Mouse (Mus musculus) stomach, embryonic 16.5 days (tissue): ENCODE results near the gene Asxl2. TPM values are rescaled to one million over a fixed set of nuclear protein-coding genes. Genes with fewer than 3 reads are reported as not detected.
A peak's percentile ranks its signal among the peaks of the same experiment; 100 is the strongest.

ENCODE experiments used
- ATAC-seq: fragments of 200-750 bp; cut with Nextera tagmentation; 2 replicates; pipeline ENCODE4 v1.8.0; 2017; ENCODE audit warnings: moderate number of reproducible peaks, moderate TSS enrichment; ENCODE audit not compliant: insufficient read depth, low FRiP score
- H3K27ac ChIP-seq: fragments of 300-500 bp; sonication (generic); 2 replicates; pipeline ENCODE4 v1.5.1; 2014; ENCODE audit warnings: low read length
- H3K27me3 ChIP-seq: fragments of 300-500 bp; sonication (generic); 2 replicates; pipeline ENCODE4 v1.6.1; 2014; ENCODE audit warnings: low read length, control low read depth, mixed read lengths; ENCODE audit not compliant: control insufficient read depth, insufficient read depth
- H3K36me3 ChIP-seq: fragments of 300-500 bp; sonication (generic); 2 replicates; pipeline ENCODE4 v1.6.1; 2014; ENCODE audit warnings: low read length; ENCODE audit not compliant: control insufficient read depth, insufficient read depth
- H3K4me1 ChIP-seq: fragments of 300-500 bp; sonication (generic); 2 replicates; pipeline ENCODE4 v1.6.1; 2014; ENCODE audit warnings: low read length, control low read depth, mixed read lengths; ENCODE audit not compliant: control insufficient read depth, insufficient read depth
- H3K4me2 ChIP-seq: fragments of 300-500 bp; sonication (generic); 2 replicates; pipeline ENCODE4 v1.6.1; 2014; ENCODE audit warnings: low read depth, low read length, mixed read lengths
- H3K4me3 ChIP-seq: fragments of 300-500 bp; sonication (generic); replicated peaks from 2 replicates; pipeline ENCODE4 v1.5.1; 2014; ENCODE audit warnings: mild to moderate bottlenecking, low read length
- H3K9ac ChIP-seq: fragments of 300-500 bp; sonication (generic); 2 replicates; pipeline ENCODE4 v1.6.1; 2014; ENCODE audit warnings: low read length
- H3K9me3 ChIP-seq: fragments of 300-500 bp; sonication (generic); replicated peaks from 2 replicates; pipeline ENCODE4 v1.6.1; 2016; ENCODE audit warnings: low read length, control low read depth; ENCODE audit not compliant: control insufficient read depth
- WGBS: fragments of 180-500 bp; shearing (Covaris S2); extraction: QIAGEN DNeasy Blood & Tissue Kit; methylation state at CpG from one replicate; pipeline ENCODE4 v1.1.7; 2014; 5-methylcytosine and 5-hydroxymethylcytosine counted together
- polyA plus RNA-seq: library from polyadenylated mRNA; unstranded; fragments of >200 nt; fragmentation: Nextera tagmentation; extraction: Ambion mirVana; gene quantifications from 2 replicates; pipeline ENCODE4 v1.2.1, GENCODE M21; 2015

Gene Asxl2
- polyA plus RNA-seq, 1 experiment from 2014 or later = 18.8 TPM

GRCm38 (mm10) chr12:3546121-3546658, 119.5 kb downstream of the Asxl2 start:
- no peak overlapping the region for H3K27ac ChIP-seq
- no peak overlapping the region for H3K4me3 ChIP-seq
- no peaks in the 10 kb centered on the region for H3K36me3 ChIP-seq
- H3K4me1 ChIP-seq = no peaks in the 10 kb centered on the region
- ATAC-seq = no peak
- no peaks in the 10 kb centered on the region for H3K9me3 ChIP-seq
- no peak overlapping the region for H3K4me2 ChIP-seq
- no peaks in the 10 kb centered on the region; the same call in 1 of the 2 replicates for H3K27me3 ChIP-seq
- WGBS = 43% methylated on average over 4 of the region's 4 CpGs
- H3K9ac ChIP-seq = no peak overlapping the region

GRCm38 (mm10) chr12:3546781-3547180, 120.1 kb downstream of the Asxl2 start:
- Histone ChIP-seq H3K27me3 (no peaks in the 10 kb centered on the region; the same call in 1 of the 2 replicates), H3K9ac (no peak overlapping the region), H3K36me3 (no peaks in the 10 kb centered on the region), H3K9me3 (no peaks in the 10 kb centered on the region), H3K4me1 (no peaks in the 10 kb centered on the region), H3K27ac (no peak overlapping the region), H3K4me3 (no peak overlapping the region), H3K4me2 (no peak overlapping the region)
- 43% methylated on average over 6 of the region's 6 CpGs for WGBS
- no peak for ATAC-seq

DNA sequence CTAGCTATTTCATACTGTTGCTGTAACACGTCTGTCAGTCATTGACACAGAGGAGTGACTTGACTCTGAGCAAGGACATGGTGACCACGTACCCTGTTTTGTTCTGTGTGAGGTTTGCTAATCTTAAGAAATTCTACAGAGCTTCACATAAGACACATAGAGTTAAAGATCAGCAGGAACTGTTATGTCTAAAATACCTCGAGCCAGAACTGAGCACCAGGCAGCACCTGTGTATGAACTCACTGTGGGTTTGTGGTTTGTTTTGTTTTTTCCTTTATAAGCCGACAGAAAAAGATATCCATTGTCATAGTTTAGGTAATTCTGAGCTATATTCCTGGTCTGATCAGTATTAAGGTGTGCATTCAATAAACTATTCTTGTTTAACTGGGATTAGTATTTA, 120.8 kb downstream of the Asxl2 start:
- no peak for ATAC-seq
- H3K9me3 ChIP-seq = no peaks in the 10 kb centered on the region
- no peaks in the 10 kb centered on the region for H3K4me1 ChIP-seq
- no peaks in the 10 kb centered on the region; the same call in 1 of the 2 replicates for H3K27me3 ChIP-seq
- no peak overlapping the region for H3K4me3 ChIP-seq
- 52% methylated on average over 4 of the region's 4 CpGs for WGBS
- no peak overlapping the region for H3K4me2 ChIP-seq
- no peaks in the 10 kb centered on the region for H3K36me3 ChIP-seq
- H3K27ac ChIP-seq = no peak overlapping the region
- no peak overlapping the region for H3K9ac ChIP-seq

DNA sequence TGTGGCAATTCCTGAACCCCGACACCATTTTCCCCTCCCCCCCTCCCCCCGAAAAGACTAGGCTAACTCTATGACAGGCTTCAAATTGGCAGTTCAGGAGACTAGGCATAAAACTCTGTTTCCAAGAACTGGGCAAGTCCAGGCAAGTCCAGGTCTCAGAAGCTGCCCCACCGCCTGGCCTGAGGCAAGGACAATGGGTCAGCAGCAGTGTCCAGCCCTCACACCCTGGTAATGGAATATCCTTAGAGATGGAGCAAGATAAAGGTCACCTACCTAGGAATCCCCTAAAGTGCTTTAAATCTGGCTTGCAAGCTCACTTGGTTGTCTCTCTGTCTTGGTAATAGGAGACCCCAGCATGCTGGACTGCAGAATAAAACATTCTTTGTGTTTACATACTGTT, 121.3 kb downstream of the Asxl2 start:
- Histone ChIP-seq H3K27me3 (no peaks in the 10 kb centered on the region; the same call in 1 of the 2 replicates), H3K36me3 (no peaks in the 10 kb centered on the region), H3K27ac (no peak overlapping the region), H3K4me3 (no peak overlapping the region), H3K4me1 (no peaks in the 10 kb centered on the region), H3K9ac (no peak overlapping the region), H3K9me3 (no peaks in the 10 kb centered on the region), H3K4me2 (no peak overlapping the region)
- ATAC-seq = no peak
- WGBS = 44% methylated on average over 3 of the region's 3 CpGs

- Histone ChIP-seq H3K27me3 (no peaks in the 10 kb centered on the region; the same call in 1 of the 2 replicates), H3K9ac (no peak overlapping the region), H3K36me3 (no peaks in the 10 kb centered on the region), H3K4me1 (no peaks in the 10 kb centered on the region), H3K4me3 (no peak overlapping the region), H3K9me3 (no peaks in the 10 kb centered on the region), H3K27ac (no peak overlapping the region), H3K4me2 (no peak overlapping the region)
- WGBS = 43% methylated on average over 5 of the region's 5 CpGs
- no peak for ATAC-seq
These were observed 122.0 kb downstream of the Asxl2 start for GRCm38 (mm10) chr12:3548582-3549211.

- Histone ChIP-seq H3K9ac (no peak overlapping the region), H3K4me3 (no peak overlapping the region), H3K9me3 (no peaks in the 10 kb centered on the region), H3K27me3 (no peaks in the 10 kb centered on the region; the same call in 1 of the 2 replicates), H3K36me3 (no peaks in the 10 kb centered on the region), H3K27ac (no peak overlapping the region), H3K4me2 (no peak overlapping the region), H3K4me1 (no peaks in the 10 kb centered on the region)
- 14% methylated on average over 13 of the region's 13 CpGs for WGBS
- 0 out of 2 replicates have a peak, but pooled peaks have one; percentile 25 for ATAC-seq
These were observed 123.6 kb downstream of the Asxl2 start for GRCm38 (mm10) chr12:3550280-3550679.

Other genes with a start within 250 kb of the Asxl2 start
- gene Rab10, start 116.9 kb upstream of the Asxl2 start, polyA plus RNA-seq = 76.5 and 76.8 TPM in 2 replicates
- 8.1 and 8.6 TPM in 2 replicates for gene Kif3c, start 61.7 kb upstream of the Asxl2 start, polyA plus RNA-seq
- gene Dtnb, start 145.5 kb downstream of the Asxl2 start, polyA plus RNA-seq = 24.8 and 30.1 TPM in 2 replicates